Mouse (Mus musculus): ENCODE measurements around the gene Lims1.

The Lims1 gene

DNA sequence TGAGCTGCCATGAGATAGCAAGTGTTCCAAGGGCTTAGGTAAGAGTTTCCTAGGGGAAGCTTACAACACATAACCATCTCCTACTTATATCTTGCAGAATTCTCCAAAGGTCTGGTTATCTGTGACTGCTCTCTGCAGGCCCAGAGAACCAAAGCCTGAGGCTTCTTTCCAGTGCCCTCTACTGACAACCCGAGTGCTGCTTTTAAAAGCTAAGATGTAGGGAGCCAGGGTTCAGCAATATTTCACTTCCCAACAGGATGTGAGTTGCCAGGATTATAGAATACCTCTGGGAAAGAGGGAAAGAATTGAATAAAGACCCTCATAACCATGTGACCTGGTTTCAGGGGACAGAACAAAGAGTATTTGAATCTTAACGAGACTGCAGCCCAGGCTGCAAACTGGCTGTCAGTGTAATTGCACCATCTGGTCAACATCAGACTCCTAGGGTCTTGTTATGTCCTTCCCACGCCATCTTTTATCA, 59.4 kb downstream of the Lims1 start:
- no peak for DNase-seq (ENCODE audit: extremely low read depth, insufficient read length, low spot score)

DNA sequence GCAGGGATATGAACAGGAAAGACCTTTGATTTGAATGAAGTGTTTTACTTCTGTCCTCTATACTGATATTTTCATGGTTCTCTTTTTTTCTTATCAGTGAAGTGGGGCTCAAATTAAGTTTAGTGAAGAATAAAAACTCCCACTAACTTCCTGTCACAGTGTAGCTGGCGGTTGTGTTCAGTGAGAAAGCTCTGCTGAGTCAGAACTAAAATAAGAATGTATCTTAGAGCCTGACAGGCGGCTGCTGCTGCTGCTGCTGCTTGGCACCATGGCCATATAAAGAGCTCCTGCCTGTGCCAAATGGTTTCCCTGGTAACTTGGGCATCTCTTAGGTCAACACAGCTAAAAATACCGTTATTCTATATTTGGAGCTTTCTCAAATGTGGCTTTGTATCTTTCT, 60.0 kb downstream of the Lims1 start:
- peak; percentile 18 for DNase-seq (ENCODE audit: extremely low read depth, insufficient read length, low spot score)

DNA sequence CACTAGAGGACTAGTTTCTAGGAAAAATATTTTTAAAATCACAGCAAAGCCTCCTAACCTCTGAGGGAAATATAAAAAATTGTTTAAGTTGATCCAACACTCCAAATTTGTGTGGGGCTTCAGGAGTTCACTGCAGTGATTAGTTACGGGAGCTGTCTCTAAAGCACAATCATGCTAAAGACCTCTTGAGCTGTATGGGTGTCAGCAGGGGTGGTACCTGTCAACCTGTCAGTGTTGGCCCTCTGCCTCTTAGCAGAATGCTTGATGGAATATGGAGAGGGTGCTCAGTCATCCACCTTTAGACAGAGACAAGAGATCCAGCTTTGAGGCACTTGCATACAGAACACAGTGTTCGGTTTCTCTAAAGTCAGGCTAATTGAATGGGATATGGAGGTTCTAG, 60.5 kb downstream of the Lims1 start:
- DNase-seq (ENCODE audit: extremely low read depth, insufficient read length, low spot score): no peak

DNA sequence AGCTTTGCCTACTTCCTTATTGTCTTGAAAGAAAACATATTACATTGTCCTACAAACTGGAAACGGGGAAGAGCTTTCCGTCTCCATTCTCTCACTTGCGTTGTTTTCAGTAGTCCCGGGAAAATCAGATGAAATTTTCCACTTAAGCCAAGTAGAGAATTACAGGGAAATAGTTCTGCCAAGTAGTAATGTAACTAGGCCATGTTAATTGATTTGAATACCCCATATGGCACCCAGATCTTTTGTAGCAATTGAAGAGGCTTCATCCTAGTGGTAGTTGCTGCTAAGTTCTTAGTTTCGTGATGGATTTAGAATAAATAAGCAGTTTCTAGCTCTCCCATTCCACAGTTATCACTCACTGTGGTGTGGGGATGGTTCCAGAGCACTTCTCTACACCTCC, 62.4 kb downstream of the Lims1 start:
- no peak for DNase-seq (ENCODE audit: extremely low read depth, insufficient read length, low spot score)

DNA sequence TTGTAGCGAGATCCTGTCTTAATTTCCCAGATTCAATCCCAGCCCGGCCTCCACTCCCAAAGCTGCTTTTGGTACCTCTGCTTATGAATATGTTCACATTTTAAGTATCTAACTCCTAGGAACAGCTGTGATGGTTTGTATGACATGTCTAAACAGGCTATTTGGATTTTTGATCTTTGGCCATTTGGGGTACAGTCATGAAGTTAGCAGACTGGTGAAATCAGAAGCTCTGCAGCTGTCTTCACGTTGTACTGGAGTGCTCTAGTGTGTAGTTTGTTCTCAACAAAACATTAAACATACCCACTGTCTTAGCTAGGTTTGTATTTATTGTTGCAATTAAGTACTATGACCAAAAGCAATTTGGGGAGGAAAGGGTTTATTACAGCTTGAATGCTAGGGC, 63.7 kb downstream of the Lims1 start:
- DNase-seq (ENCODE audit: extremely low read depth, insufficient read length, low spot score): no peak

DNA sequence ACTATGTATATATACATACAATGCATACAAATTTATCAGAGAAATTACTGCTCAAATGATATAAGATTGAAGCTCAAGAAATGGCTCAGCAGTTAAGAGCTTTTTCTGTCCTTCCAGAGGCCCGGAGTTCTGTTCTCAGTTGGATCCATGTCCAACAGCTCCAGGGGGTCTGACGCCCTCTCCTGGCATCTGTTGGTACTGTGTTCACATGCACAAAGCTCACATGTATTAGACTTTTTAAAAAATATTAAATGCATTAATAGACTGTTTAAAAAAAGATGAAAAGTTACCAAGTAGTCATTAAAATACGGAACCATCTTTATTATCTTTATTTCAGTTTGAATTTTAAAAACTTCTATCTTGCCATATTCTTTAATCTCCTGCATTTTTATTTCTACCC, 65.4 kb downstream of the Lims1 start:
- no peak for DNase-seq (ENCODE audit: extremely low read depth, insufficient read length, low spot score)

DNA sequence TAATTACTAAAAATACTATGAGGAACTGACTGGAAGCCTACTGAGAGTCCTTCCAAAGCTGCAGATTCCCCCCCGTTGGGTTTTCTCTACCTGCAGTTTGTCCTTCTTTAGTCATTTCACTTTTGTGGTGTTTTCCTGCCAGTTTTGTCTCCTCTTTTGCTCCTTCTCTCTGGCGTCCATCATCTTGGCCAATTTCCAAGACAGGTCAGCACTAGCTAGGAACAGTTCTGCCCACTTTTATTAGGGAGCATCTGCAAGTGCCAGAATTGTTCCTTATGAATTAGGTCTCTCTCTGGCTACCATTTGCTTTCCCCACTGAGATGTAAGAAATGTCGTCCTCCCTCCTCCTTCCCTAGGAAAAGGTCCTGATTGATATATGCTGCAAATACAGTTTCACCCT, 65.9 kb downstream of the Lims1 start:
- DNase-seq (ENCODE audit: extremely low read depth, insufficient read length, low spot score): no peak

DNA sequence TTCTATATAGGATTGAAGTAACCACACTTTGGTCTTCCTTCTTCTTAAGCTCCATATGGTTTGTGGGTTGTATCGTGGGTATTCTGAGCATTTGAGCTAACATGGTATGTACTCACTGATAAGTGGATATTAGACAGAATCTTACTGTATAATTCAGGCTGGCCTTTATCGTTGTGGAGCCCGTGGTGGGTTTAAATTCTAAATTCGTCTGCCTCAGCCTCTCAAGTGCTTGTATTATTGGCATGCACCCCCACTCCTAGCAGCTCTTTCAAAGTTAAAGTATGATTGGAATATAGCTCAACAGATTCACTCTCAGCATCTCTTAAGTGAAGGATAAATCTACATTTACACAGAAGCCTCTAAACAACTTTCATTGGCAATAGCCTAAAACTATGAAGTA, 69.2 kb downstream of the Lims1 start:
- no peak for DNase-seq (ENCODE audit: extremely low read depth, insufficient read length, low spot score)

DNA sequence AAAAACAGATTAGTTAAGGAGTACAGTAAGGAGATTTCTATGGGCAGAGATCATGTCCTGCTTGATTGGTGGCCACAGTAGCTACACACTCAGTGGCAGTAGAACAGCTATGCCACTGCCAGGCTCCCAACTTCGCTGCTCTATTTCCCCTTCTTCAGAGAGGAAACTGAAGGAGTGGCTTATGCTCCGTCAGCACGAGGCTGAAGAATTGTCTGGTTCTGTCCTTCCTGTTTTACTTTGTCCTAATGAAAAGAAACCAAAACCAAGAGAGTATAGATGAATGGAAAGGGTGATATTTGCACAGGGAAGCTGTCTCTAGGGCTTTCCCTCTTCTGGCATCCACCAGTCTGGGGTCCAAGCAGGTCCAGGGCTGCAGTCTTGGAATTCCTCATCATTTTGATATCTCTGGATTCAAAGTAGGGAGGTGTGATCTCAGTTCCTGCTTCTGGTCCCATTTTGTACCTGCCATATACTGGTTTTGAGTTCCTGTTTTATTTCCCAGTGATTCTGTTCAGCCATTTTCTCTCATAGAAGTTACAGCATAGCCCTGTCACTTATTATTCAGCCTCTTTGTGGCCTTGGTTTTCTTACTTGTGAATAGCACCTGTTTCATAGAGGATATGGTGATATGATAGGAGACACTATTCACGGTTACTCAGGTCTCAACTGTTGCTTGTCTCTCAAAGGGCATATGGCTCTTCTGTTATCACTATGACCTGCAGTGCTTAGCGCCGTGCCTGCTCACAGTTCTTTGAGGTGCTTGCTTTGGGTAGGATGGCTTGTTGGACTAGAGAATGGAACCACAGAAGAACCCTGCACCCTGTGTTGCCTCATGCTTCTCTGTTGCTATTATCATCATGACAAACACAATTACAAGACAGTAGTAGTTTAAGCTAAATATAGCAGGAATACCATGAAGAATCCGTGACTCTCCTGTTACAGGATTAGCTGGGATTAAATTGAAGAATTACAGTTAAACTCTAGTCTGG, 70.1 kb downstream of the Lims1 start:
- no peak for DNase-seq (ENCODE audit: extremely low read depth, insufficient read length, low spot score)

DNA sequence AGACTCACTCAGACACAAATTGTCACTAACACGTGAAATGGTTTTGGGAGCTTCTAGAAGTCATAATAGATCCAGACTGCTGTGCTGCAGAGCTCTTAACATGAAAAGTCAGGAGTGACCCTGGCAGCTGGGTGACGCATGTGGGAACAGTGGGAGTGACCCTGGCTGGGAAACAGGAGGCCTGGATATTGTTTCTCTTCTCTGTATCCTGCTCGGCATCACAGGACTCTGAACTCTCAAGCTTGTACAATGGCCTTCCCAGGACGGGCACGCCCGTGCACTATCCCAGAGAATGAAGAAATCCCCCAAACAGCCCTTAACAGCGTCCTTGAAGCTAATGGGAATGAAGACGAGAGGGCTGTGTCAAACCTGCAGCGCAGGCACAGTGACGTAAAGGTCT, 70.9 kb downstream of the Lims1 start:
- DNase-seq (ENCODE audit: extremely low read depth, insufficient read length, low spot score): no peak

DNA sequence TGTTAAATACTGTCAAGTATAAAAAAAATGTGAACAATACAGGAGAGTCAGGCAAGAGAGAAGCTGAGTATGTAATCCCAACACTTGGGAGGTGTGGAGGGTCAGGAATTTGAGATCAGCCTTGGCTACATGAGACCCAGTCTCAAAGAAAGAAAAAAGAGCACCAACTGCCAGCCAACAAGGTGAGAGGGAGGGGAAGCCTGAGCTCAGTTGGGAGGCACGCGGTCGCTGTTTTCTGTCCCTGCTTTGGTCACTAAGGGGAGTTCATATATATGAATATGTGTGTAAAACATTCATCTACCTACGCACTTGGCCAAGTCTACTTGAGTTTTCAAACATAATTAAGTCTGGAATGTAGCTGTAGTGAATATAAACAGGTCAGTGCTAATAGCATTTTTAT, 72.0 kb downstream of the Lims1 start:
- DNase-seq (ENCODE audit: extremely low read depth, insufficient read length, low spot score): no peak

DNA sequence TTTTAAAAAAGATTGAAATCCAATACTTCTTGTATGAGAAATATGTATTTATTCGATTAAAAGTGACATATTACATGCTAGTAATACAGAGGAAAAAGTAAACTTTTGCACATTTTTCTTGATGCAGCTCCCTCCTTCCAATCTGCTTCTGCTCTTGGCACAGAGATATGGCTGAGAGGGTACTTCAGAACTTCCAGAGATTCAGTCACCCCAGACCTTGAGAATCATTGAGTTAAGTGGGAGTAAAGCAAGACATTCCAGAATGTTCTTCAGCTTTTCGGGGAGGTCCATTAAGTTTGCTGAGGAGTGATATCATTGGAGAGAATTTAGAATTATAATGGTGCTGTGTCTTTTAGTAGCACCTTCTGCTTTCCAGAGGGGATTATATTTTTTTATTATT, 72.5 kb downstream of the Lims1 start:
- no peak for DNase-seq (ENCODE audit: extremely low read depth, insufficient read length, low spot score)

DNA sequence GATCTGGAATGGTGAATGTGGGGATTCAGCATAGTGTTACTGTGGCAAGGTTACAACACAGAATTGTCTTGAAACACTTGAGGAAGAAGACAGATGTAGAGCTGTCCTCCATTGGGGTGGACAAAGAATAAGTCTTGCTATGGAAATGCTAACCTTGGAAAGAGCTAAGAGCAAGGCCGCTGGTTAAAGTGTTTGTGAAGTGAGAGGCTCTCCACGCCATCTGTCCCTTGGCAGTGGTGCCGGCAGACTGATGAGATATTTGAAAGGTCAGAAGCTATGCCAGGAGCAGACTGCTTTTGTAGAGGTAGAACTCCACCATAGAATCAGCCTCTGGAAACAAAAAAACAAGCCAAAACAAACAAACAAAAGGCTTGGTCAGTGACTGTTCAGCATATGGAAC, 73.3 kb downstream of the Lims1 start:
- DNase-seq (ENCODE audit: extremely low read depth, insufficient read length, low spot score): no peak

DNA sequence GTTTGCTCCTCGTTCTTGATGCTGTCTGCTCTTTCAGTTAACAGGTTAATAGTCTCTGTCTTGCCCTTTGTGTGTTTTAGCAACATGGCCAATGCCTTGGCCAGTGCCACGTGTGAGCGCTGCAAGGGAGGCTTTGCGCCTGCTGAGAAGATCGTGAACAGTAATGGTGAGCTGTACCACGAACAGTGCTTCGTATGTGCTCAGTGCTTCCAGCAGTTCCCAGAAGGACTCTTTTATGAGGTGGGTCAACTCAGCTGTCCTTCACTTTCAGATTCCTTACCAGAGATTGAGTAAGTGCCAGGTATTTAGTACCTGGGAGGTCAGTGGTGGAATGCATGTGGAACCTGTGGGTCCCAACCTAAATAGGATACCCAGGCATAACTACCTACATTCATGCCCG, 75.7 kb downstream of the Lims1 start:
- DNase-seq (ENCODE audit: extremely low read depth, insufficient read length, low spot score): no peak

DNA sequence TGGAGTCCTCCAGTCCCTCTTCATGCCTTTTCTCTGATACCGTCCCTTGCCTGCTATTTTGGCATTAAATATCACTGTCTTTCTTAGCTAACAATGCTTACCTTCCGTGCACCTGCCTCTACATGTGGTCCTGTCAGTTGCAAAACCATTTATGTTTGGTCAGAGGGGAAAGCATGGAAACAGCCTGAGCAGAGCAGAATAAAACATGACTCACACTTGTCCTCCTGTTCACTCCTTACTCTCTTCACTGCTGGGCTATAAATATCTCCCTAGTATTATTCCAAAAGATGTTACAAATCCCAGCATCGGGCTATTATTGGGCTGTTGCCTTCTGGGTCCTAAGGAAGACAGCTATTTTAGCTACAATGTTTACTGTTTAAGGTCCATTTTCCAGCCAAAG, 78.6 kb downstream of the Lims1 start:
- DNase-seq (ENCODE audit: extremely low read depth, insufficient read length, low spot score): no peak

DNA sequence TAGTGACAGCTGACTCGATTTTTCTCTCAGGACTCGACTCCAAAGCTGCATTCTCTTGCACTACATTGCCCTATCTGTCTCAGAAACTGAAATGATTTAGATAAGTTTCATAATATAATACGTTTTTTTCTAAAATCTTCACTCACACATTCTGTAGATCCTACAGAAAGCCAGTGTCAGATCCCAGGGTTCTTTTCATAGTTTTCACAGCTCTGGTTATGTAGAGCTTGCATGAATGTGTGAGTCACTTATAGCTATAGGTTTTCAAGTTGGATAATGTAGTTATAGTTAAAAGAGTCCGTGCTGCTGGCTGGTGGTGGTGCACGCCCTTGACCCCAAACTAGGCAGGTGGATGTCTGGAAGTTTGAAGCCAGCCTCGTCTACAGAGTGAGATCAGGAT, 81.4 kb downstream of the Lims1 start:
- no peak for DNase-seq (ENCODE audit: extremely low read depth, insufficient read length, low spot score)

DNA sequence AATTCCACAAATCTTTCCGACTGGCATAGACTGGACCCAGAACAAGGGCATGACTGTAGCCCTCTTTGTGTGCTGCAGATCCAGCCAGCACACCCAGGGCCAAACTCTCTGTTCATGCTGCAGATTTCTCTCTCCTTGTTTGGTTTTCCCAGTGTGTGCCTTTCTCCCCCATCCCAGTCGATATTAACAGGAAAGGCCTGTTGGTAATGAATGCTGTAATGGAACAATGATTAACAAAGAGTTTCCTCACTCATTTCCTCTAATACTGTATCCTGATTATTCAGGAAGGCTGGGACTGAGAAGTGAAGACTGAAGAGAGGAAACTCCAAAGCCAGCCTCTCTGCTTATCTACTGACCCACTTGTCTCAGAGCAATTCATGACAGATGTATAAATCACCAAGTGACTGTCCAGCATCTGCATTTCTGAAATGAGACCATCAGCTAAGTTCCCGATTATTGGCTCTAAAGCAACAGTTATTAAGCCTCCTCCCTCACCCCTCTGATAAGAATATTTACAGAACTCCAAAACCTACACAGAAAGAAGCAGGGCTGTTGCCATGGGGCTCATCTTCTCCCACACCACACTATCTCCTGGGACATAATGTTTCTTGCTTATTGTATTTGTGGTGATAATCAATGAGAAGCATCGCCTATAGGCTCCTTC, 82.2 kb downstream of the Lims1 start:
- DNase-seq (ENCODE audit: extremely low read depth, insufficient read length, low spot score): no peak

DNA sequence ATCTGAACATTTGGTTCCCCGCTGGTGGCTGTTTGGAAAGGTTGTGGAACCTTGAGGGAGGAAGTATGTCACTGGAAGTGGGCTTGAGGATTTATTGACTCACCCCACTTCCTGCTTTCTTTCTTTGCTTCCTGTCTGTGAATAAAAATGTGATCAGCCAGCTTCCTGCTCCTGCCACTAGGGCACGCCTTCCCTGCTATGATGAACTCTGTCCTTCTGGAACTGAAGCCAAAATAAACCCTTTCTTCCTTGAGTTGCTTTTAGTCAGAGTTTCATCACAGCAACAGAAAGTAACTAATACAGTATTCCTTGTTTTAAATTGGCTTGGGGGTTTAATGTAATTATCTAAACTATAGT, 82.7 kb downstream of the Lims1 start:
- peak; percentile 16 for DNase-seq (ENCODE audit: extremely low read depth, insufficient read length, low spot score)

DNA sequence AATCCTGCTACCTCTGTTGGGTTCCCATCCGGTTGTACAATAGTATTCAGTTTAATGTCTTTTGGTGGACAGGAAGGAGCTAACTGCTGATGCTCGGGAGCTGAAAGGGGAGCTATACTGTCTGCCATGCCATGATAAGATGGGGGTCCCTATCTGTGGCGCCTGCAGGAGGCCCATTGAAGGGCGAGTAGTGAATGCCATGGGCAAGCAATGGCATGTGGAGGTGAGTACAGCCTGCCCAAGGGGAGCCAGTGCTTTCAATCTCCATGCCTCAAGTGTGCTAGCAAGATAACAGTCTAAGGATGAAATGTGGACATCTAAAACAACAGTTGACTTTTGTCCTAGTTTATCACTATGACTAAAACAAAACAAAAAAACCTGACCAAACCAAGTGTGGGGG, 89.1 kb downstream of the Lims1 start:
- DNase-seq (ENCODE audit: extremely low read depth, insufficient read length, low spot score): no peak

DNA sequence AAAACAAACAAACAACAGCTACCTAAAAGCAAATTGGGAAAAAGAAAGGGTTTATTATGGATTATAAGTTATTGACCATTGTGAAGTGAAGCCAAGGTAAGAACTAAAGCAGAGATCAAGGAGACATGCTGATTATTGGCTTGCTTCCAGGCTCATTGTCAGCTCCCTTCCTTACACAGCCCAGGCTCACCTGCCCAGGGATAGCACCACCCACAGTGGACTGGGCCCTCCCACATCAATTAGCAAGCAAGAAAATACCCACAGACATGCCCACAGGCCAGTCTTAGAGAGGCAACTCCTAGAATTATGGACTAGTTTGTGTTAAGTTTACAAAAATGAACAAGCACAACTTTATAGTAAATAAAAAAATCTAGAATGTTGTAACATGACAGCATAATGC, 89.6 kb downstream of the Lims1 start:
- no peak for DNase-seq (ENCODE audit: extremely low read depth, insufficient read length, low spot score)

DNA sequence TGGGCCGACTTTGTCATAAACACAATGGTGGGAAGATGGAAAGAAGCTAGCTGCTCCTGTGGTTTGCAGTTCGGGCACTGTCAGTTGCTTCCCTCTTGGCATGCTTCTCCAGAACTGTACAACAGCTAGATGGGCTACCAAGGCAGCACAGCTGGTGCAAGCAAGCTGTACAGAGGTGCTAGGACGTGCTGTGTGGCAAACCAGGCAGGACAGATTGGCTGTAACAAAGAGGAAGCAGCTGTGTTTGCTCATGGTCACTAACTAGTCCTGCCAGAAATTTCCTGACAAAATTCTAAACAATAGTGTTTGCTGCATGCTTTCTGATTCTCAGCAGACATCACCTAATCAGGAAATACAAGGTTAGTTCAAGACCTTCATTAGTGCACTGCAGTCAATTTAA, 93.4 kb downstream of the Lims1 start:
- DNase-seq (ENCODE audit: extremely low read depth, insufficient read length, low spot score): no peak

DNA sequence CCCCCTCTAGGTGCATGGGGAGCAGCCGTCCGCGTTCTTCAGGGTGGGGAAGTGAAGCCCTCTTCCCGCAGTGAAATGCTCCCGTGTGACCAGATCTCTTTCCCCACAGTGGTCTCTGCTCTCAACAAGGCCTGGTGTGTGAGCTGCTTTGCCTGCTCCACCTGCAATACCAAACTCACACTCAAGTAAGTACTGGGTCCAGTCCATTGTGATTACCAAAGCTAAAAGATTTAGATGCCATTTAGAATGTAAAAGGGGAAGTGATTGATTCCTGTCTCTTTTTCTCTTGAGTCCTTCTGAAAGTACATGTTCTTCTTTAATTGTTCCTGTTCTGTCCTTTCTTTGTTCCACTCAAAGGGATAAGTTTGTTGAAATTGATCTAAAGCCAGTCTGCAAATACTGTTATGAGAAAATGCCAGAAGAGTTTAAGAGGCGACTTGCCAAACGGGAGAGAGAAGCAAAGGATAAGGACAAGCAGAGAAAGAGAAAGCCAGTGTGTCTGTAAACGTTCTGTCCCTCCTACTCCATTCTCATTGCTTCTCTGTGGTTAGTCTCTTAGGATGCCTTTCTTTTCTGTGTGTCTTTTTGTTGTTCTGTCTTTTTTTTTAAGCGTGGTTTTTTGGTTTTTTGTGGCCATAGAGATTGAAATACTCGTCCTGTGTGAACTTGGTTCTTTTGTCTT, 95.2 kb downstream of the Lims1 start:
- no peak for DNase-seq (ENCODE audit: extremely low read depth, insufficient read length, low spot score)
